Mouse (Mus musculus) inflammation-experienced regulatory T-cells (primary cell): Measurements from ENCODE around the gene B3gnt5. TPM values are rescaled to one million over a fixed set of nuclear protein-coding genes. Genes with fewer than 3 reads are reported as not detected.

Source experiments
- polyA plus RNA-seq, 2 experiments: library from polyadenylated mRNA; unstranded; fragments of 100-300 nt; shearing (Covaris generic); gene quantifications; one replicate each; pipeline ENCODE4 v1.2.1; 2017

B3gnt5 gene
- polyA plus RNA-seq, result 10 to 100 TPM; 15.6 to 15.8 TPM

GRCm38 (mm10) chr16:19760074-19760473 lies at the start of gene B3gnt5:
TSS of gene B3gnt5 (plus strand) at chr16:19760208.

Other genes starting within 250 kb of the B3gnt5 start
- gene Olfr167, start 237.9 kb upstream of the B3gnt5 start, polyA plus RNA-seq, result under 1 TPM; 0.04 to 0.29 TPM
- gene Olfr168, start 224.7 kb upstream of the B3gnt5 start, polyA plus RNA-seq, result under 1 TPM in 1 of 2 experiments, not detected in 1; 0.77 TPM
- gene Olfr169, start 188.4 kb upstream of the B3gnt5 start, polyA plus RNA-seq, result not detected
- gene Olfr170, start 148.3 kb upstream of the B3gnt5 start, polyA plus RNA-seq, result under 1 TPM in 1 of 2 experiments, not detected in 1; 0.61 TPM
- gene Olfr171, start 130.3 kb upstream of the B3gnt5 start, polyA plus RNA-seq, result 1 to 10 TPM in 1 of 2 experiments, not detected in 1; 1.9 TPM
- under 1 TPM in 1 of 2 experiments, not detected in 1; 0.06 TPM for gene Lamp3, start 53.8 kb upstream of the B3gnt5 start, polyA plus RNA-seq
- 100 to 1,000 TPM; 207 to 291 TPM for gene Klhl6, start 222.8 kb downstream of the B3gnt5 start, polyA plus RNA-seq